Mouse (Mus musculus): ENCODE data around the gene Txnl4b.

DNA sequence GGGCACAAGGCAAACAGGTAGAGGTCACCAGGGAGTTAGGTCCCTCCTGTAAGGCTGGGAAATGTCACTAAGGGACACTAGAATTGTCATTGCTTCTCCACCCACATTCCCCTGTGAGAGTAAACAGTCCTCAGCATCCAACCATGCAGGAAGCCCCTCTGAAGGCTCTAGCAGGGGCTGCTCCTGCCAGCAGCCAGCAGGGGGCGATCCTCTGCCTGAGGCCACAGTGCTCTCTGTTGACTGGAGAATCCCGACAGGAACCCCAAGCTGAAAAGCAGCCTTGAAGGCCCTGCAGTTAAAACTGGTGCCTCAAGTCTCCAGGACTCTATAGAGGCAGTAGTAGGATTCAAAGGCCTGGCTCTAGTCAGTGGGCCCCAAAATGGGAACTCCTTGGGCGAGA is 14.0 kb upstream of the Txnl4b start:
- TF ChIP-seq POLR2A (IDR thresholded peaks at IDR 0.05; ENCODE audit: insufficient read depth, low read length): no peak
- peak; percentile 81 for TF ChIP-seq CTCF (IDR thresholded peaks at IDR 0.05; ENCODE audit: low read depth, low read length)

All from ES-Bruce4 (cell line).